Mouse (Mus musculus): Measurements from ENCODE around the gene Gm10717. TPM values are rescaled to one million over a fixed set of nuclear protein-coding genes. Genes with fewer than 3 reads are reported as not detected.
"Not testable (repeated sequence)": the region's sequence is repeated elsewhere in the genome, so short reads cannot be mapped to it uniquely, and the experiment has no call there.

Gm10717 gene
- total RNA-seq, 2 experiments from 2014 or later = 0.57 to 1.8 TPM

DNA sequence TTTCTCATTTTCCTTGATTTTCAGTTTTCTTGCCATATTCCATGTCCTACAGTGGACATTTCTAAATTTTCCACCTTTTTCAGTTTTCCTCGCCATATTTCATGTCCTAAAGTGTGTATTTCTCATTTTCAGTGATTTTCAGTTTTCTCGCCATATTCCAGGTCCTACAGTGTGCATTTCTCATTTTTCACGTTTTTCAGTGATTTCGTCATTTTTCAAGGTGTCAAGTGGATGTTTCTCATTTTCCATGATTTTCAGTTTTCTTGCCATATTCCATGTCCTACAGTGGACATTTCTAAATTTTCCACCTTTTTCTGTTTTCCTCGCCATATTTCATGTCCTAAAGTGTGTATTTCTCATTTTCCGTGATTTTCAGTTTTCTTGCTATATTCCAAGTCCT is 436 bp downstream of the Gm10717 start:
- peak; percentile 65 for DNase-seq

DNA sequence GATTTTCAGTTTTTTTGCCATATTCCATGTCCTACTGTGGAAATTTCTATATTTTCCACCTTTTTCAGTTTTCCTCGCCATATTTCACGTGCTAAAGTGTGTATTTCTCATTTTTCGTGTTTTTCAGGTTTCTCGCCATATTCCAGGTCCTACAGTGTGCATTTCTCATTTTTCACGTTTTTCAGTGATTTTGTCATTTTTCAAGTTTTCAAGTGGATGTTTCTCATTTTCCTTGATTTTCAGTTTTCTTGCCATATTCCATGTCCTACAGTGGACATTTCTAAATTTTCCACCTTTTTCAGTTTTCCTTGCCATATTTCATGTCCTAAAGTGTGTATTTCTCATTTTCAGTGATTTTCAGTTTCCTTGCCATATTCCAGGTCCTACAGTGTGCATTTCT is 919 bp downstream of the Gm10717 start:
- not testable (repeated sequence) for DNase-seq

DNA sequence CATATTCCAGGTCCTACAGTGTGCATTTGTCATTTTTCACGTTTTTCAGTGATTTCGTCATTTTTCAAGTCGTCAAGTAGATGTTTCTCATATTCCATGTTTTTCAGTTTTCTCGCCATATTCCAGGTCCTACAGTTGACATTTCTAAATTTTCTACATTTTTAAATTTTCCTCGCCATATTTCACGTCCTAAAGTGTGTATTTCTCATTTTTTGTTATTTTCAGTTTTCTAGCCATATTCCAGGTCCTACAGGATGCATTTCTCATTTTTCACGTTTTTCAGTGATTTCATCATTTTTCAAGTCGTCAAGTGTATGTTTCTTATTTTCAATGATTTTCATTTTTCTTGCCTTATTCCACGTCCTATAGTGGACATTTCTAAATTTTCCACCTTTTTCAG is 1.5 kb downstream of the Gm10717 start:
- DNase-seq = peak; percentile 3

DNA sequence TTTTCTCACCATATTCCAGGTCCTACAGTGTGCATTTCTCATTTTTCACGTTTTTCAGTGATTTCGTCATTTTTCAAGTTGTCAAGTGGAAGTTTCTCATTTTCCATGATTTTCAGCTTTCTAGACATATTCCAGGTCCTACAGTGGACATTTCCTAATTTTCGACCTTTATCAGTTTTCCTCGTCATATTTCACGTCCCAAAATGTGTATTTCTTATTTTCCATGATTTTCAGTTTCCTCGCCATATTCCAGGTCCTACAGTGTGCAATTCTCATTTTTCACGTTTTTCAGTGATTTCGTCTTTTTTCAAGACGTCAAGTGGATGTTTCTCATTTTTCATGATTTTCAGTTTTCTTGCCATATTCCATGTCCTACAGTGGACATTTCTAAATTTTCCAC is 2.0 kb downstream of the Gm10717 start:
- DNase-seq = not testable (repeated sequence)

DNA sequence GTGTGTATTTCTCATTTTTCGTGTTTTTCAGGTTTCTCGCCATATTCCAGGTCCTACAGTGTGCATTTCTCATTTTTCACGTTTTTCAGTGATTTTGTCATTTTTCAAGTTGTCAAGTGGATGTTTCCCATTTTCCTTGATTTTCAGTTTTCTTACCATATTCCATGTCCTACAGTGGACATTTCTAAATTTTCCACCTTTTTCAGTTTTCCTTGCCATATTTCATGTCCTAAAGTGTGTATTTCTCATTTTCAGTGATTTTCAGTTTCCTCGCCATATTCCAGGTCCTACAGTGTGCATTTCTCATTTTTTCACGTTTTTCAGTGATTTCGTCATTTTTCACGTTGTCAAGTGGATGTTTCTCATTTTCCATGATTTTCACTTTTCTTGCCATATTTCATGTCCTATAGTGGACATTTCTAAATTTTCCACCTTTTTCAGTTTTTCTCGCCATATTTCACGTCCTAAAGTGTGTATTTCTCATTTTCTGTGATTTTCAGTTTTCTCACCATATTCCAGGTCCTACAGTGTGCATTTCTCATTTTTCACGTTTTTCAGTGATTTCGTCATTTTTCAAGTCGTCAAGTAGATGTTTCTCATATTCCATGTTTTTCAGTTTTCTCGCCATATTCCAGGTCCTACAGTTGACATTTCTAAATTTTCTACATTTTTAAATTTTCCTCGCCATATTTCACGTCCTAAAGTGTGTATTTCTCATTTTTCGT is 4.2 kb downstream of the Gm10717 start:
- DNase-seq = peak; percentile 29

DNA sequence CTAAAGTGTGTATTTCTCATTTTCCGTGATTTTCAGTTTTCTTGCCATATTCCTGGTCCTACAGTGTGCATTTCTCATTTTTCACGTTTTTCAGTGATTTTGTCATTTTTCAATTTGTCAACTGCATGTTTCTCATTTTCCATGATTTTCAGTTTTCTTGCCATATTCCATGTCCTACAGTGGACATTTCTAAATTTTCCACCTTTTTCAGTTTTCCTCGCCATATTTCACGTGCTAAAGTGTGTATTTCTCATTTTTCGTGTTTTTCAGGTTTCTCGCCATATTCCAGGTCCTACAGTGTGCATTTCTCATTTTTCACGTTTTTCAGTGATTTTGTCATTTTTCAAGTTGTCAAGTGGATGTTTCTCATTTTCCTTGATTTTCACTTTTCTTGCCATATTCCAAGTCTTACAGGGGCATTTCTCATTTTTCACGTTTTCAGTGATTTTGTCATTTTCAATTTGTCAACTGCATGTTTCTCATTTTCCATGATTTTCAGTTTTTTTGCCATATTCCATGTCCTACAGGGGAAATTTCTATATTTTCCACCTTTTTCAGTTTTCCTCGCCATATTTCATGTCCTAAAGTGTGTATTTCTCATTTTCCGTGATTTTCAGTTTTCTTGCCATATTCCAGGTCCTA is 5.6 kb downstream of the Gm10717 start:
- DNase-seq = not testable (repeated sequence)

DNA sequence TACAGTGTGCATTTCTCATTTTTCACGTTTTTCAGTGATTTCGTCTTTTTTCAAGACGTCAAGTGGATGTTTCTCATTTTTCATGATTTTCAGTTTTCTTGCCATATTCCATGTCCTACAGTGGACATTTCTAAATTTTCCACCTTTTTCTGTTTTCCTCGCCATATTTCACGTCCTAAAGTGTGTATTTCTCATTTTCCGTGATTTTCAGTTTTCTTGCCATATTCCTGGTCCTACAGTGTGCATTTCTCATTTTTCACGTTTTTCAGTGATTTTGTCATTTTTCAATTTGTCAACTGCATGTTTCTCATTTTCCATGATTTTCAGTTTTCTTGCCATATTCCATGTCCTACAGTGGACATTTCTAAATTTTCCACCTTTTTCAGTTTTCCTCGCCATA is 9.1 kb downstream of the Gm10717 start, which contains the start of gene Gm17535:
Gene Gm17535, plus strand, starts transcription at position 301 of the 400 bp plus-strand sequence.
- not testable (repeated sequence) for DNase-seq

DNA sequence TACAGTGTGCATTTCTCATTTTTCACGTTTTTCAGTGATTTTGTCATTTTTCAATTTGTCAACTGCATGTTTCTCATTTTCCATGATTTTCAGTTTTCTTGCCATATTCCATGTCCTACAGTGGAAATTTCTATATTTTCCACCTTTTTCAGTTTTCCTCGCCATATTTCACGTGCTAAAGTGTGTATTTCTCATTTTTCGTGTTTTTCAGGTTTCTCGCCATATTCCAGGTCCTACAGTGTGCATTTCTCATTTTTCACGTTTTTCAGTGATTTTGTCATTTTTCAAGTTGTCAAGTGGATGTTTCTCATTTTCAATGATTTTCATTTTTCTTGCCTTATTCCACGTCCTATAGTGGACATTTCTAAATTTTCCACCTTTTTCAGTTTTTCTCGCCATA is 11.4 kb downstream of the Gm10717 start, which contains the start of gene Gm10715:
Gene Gm10715, plus strand, starts transcription at position 301 of the 400 bp plus-strand sequence.
- DNase-seq = not testable (repeated sequence)

DNA sequence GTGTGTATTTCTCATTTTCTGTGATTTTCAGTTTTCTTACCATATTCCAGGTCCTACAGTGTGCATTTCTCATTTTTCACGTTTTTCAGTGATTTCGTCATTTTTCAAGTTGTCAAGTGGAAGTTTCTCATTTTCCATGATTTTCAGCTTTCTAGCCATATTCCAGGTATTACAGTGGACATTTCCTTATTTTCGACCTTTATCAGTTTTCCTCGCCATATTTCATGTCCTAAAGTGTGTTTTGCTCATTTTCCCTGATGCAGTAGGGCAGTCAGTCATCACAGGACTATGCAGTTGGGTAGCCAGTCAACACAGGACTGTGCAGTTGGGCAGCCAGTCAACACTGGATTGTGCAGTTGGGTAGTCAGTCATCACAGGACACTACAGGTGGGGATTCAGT is 12.9 kb downstream of the Gm10717 start:
- not testable (repeated sequence) for DNase-seq

Small RNA genes lying within 50 kb of the gene (microRNA-seq; reads per million reads assigned to microRNA genes)
- not detected for gene Mir101c

Other genes starting within 250 kb of the Gm10717 start
- gene Gm10722, start 24.5 kb upstream of the Gm10717 start, total RNA-seq (2021) = not detected
- gene Gm11168, start 22.1 kb upstream of the Gm10717 start, total RNA-seq (2021) = 1 to 10 TPM in 1 of 2 experiments, not detected in 1; 1.1 TPM
- 1 to 10 TPM in 1 of 2 experiments, not detected in 1; 1.1 TPM for gene Gm10721, start 12.3 kb upstream of the Gm10717 start, total RNA-seq (2021)
- gene Gm10720, start 9.8 kb upstream of the Gm10717 start, total RNA-seq (2021) = not detected
- 1 to 10 TPM; 1.3 to 1.7 TPM for gene Gm10719, start 8.0 kb upstream of the Gm10717 start, total RNA-seq (2021)
- gene Gm10718, start 1.9 kb upstream of the Gm10717 start, total RNA-seq (2021) = 1 to 10 TPM; 1.4 to 3.2 TPM
- gene Gm17535, start 9.2 kb downstream of the Gm10717 start, total RNA-seq (2021) = not detected
- gene Gm10715, start 11.5 kb downstream of the Gm10717 start, total RNA-seq (2021) = not detected